Mouse (Mus musculus) layer of hippocampus, postnatal 25 days (tissue): ENCODE measurements around the gene Ppp1r1b. TPM values are rescaled to one million over a fixed set of nuclear protein-coding genes. Genes with fewer than 3 reads are reported as not detected.

Experiments used
- DNase-seq, 2 experiments: peaks; one replicate each; pipeline ENCODE4 v3.0.0; 2022; ENCODE audit warnings: mixed read lengths in 2 of 2, low spot score in 1 of 2; ENCODE audit errors: extremely low spot score in 1 of 2
- total RNA-seq, 2 experiments: library from RNA; stranded (reverse); gene quantifications; 2 replicates each; pipeline ENCODE4 v1.2.3; 2021

The Ppp1r1b gene
- total RNA-seq, 2 experiments from 2014 or later: 45.4 to 49.9 TPM

- DNase-seq: no peak
These were observed 41.9 kb downstream of the Ppp1r1b start for GRCm38 (mm10) chr11:98390141-98390540.

GRCm38 (mm10) chr11:98392034-98392433 is 43.8 kb downstream of the Ppp1r1b start:
- DNase-seq: no peak

GRCm38 (mm10) chr11:98392645-98393044 is 44.4 kb downstream of the Ppp1r1b start:
- DNase-seq: no peak

GRCm38 (mm10) chr11:98393317-98393716 is 45.1 kb downstream of the Ppp1r1b start:
- no peak for DNase-seq

GRCm38 (mm10) chr11:98394301-98394700 is 46.1 kb downstream of the Ppp1r1b start:
- no peak for DNase-seq

- no peak for DNase-seq
These were observed 46.8 kb downstream of the Ppp1r1b start for GRCm38 (mm10) chr11:98395041-98395440.

- DNase-seq: no peak
These were observed 49.7 kb downstream of the Ppp1r1b start for GRCm38 (mm10) chr11:98397946-98398345.

GRCm38 (mm10) chr11:98400161-98400726 is 52.0 kb downstream of the Ppp1r1b start, which contains the start of gene Pgap3:
Gene Pgap3 (minus strand): TSS chr11:98400490.
- DNase-seq: peak; percentile 68 to 87

GRCm38 (mm10) chr11:98400816-98401215 is 52.6 kb downstream of the Ppp1r1b start:
- DNase-seq: no peak

- DNase-seq: no peak
These were observed 58.4 kb downstream of the Ppp1r1b start for GRCm38 (mm10) chr11:98406621-98407020.

Other genes with a start within 250 kb of the Ppp1r1b start
- 10 to 100 TPM; 32.4 to 32.9 TPM for gene Fbxl20, start 198.0 kb upstream of the Ppp1r1b start, total RNA-seq
- 10 to 100 TPM; 49.5 to 54.0 TPM for gene Med1, start 155.1 kb upstream of the Ppp1r1b start, total RNA-seq
- 10 to 100 TPM; 32.2 to 41.0 TPM for gene Cdk12, start 145.3 kb upstream of the Ppp1r1b start, total RNA-seq
- gene Neurod2, start 18.8 kb upstream of the Ppp1r1b start, total RNA-seq: 100 to 1,000 TPM; 139 to 148 TPM
- 10 to 100 TPM; 31.5 to 34.3 TPM for gene Stard3, start 10.0 kb downstream of the Ppp1r1b start, total RNA-seq
- under 1 TPM; 0.66 to 0.76 TPM for gene Tcap, start 35.4 kb downstream of the Ppp1r1b start, total RNA-seq
- gene Pnmt, start 38.0 kb downstream of the Ppp1r1b start, total RNA-seq: not detected
- gene Pgap3, start 52.1 kb downstream of the Ppp1r1b start, total RNA-seq: 1 to 10 TPM; 8.9 to 9.6 TPM
- 1 to 10 TPM; 1.4 to 3.5 TPM for gene Erbb2, start 64.1 kb downstream of the Ppp1r1b start, total RNA-seq
- 100 to 1,000 TPM in 1 of 2 experiments, 10 to 100 TPM in 1; 92.2 to 104 TPM for gene Mien1, start 90.6 kb downstream of the Ppp1r1b start, total RNA-seq
- gene Grb7, start 98.0 kb downstream of the Ppp1r1b start, total RNA-seq: 1 to 10 TPM; 1.4 to 2.1 TPM
- under 1 TPM in 1 of 2 experiments, not detected in 1; 0.52 TPM for gene Ikzf3, start 197.6 kb downstream of the Ppp1r1b start, total RNA-seq
- gene Zpbp2, start 202.7 kb downstream of the Ppp1r1b start, total RNA-seq: not detected
- gene Ormdl3, start 239.0 kb downstream of the Ppp1r1b start, total RNA-seq: 10 to 100 TPM; 47.7 to 57.5 TPM
- gene Lrrc3c, start 249.9 kb downstream of the Ppp1r1b start, total RNA-seq: not detected